Mouse (Mus musculus): Measurements from ENCODE around the gene Dlg1.

Gene Dlg1

DNA sequence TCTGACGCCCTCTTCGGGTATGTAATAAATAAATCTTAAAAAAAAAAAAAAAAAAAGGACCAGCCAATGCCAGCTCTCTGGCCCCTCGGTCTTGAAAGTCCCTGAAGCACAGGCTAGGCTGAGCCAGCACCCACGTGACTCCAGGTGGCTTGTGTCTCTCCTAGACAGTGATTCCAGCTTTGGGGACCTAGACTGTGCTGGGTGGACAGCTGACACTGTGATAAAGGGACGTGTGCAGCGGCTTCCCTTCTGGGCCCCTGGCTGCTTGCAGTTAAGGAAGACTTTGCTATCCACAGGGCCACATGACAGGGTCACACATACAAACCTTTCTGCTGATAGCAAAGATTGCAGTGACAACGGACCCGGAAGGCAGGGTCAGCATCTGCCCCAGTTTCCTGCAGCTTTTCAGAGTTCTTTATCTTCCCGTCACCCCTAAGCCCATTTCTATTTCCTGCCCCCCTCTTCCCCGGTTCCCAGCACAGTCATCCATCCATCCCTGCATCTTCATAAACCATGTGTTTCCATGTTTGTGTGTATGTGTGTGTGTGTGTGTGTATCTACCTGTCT, 247.1 kb downstream of the Dlg1 start:
- DNase-seq: no peak

DNA sequence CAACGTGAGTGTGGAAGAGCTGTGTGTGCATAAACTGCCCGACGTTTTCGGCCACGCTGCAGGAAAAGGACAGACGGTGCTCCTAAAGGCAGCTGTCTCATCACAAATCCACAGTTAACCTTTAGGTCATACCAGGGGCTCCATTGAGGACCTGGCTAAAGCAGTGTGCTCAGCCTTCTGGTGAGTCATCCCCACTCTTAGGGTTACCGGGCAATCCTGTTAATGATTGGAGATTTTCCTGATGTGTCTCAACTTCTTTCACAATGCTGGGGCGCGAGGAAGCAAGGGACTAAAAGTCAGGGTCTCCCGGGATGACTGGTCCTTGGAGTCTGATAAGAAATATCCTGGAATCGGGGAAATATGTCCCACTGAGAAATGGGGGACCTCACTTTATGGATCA, 254.5 kb downstream of the Dlg1 start:
- DNase-seq: no peak

DNA sequence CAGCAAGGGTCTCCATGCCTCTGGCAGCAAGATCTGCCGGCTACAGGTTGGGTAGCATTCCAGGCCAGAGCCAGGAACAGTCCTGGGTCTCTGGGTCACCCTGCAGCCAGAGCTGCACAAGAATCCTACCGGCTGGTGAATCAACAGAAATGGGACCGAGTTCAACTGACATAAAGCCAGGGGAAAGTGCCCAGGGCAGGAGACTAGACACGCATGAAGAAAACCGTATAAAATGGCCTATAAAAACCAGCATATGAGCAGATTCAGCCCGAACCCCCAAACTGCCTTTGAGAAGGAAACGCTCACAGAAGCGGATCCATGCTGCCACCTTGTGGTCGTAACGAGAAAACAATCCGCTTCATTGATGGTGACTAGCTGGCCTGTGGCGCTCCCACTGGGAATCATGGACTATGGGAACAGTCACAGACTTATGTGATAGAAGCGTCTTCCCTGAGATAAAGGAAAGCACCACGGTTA, 255.0 kb downstream of the Dlg1 start:
- peak; percentile 85 for DNase-seq

DNA sequence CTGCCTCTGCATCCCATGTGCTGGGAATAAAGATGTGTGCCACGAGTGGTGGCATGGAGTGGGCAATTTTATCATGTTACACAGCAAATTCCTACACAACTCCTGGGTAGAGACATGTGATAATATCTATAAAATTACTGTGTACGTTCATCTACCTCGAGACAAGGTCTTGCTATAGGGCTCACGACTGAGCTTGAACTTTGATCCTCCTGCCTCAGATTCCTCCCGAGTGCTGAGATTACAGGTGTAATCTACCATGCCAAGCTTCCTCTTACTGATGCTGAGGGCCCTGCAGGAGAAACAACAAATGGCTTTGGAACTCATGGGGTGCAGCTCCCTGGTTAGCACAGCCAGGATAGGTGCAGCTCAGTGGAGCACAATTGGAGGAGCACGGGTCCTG, 261.1 kb downstream of the Dlg1 start:
- no peak for DNase-seq

All from cerebellum, adult 9-11 months (tissue).